Mouse (Mus musculus): ENCODE results near the gene Enpep. TPM values are rescaled to one million over a fixed set of nuclear protein-coding genes. Genes with fewer than 3 reads are reported as not detected.

Enpep gene
- 0.10 TPM for polyA plus RNA-seq (2012; fragmentation: generic; extraction: Trizol)

DNA sequence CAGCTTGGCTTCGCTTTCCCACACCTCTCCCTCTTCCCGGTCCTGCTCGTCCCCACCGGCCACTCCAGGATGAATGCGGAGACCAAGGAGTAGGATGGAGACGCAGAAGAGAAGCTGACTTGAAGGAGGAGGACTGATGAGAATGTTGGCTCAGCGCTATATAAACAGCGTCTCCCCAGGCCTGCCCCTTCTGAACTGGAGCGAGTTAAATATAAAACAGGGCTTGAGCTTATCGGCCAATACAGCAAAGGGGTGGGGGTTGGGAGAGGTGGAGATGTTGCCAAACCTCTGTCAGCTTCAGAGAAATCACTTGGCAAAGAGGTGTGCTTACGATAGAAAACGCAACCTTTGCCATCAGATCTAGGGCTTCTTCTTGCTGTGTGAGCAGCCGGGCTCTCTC is at the start of gene Enpep:
Gene Enpep (minus strand): TSS at position 135 of the 400 bp plus-strand sequence.
- Histone ChIP-seq H3K27me3 (ENCODE audit: control insufficient read depth, insufficient read depth, insufficient read length) (no peaks in the 10 kb centered on the region), H3ac (ENCODE audit: control insufficient read depth, insufficient read length) (no peak within 1 kb of the TSS), H3K79me2 (ENCODE audit: control insufficient read depth, insufficient read depth) (no peaks in the 10 kb centered on the region), H3K4me2 (ENCODE audit: low read depth) (peak within 1 kb of the TSS; percentile 44), H3K36me3 (ENCODE audit: control insufficient read depth, insufficient read depth) (no peaks in the 10 kb centered on the region), H3K4me3 (no peak within 1 kb of the TSS)
- TF ChIP-seq REST (IDR thresholded peaks at IDR 0.05; ENCODE audit: insufficient read depth, insufficient read length) (no peak), MYOG (IDR thresholded peaks at IDR 0.05; ENCODE audit: control insufficient read depth in 1 of 3, insufficient read depth in 1 of 3, insufficient read length in 2 of 3, low read depth in 2 of 3) (no peak), SRF (IDR thresholded peaks at IDR 0.05; ENCODE audit: control insufficient read depth, insufficient read length, low read depth) (no peak), POLR2AphosphoS2 (IDR thresholded peaks at IDR 0.05; ENCODE audit: insufficient read length, low read depth) (no peak), MYOD1 (IDR thresholded peaks at IDR 0.05; ENCODE audit: control insufficient read depth in 1 of 3, insufficient read length in 2 of 3, low read depth in 2 of 3) (no peak), POLR2A (IDR thresholded peaks at IDR 0.05; ENCODE audit: insufficient read length, low read depth) (no peak), USF1 (IDR thresholded peaks at IDR 0.05; ENCODE audit: low read depth) (no peak)

DNA sequence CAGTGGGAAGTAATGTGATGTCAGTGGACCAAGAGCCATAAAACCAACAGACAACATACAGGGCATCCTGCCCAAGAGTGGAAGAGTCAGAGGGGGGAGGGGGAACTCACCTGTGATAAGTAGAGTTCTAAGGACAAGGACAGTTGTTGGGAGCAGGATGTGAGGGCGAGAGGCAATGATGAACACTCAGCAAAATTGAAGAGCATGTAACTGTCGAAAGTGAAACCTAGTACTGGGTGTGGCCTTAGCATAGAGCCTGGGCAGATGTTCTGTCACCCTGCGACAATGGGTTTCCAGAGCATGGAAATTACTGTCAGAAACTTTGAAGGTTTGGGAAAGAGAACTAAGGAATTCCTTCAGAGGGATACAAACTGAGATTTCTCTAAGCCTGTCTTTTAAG is 46.6 kb upstream of the Enpep start:
- Histone ChIP-seq H3K27me3 (ENCODE audit: control insufficient read depth, insufficient read depth, insufficient read length) (no peaks in the 10 kb centered on the region), H3K4me2 (ENCODE audit: low read depth) (peak overlapping the region; percentile 38), H3ac (ENCODE audit: control insufficient read depth, insufficient read length) (no peak overlapping the region), H3K4me3 (no peak overlapping the region), H3K36me3 (ENCODE audit: control insufficient read depth, insufficient read depth) (no peaks in the 10 kb centered on the region), H3K79me2 (ENCODE audit: control insufficient read depth, insufficient read depth) (no peaks in the 10 kb centered on the region)
- no peak for TF ChIP-seq POLR2A (IDR thresholded peaks at IDR 0.05; ENCODE audit: insufficient read length, low read depth)
- no peak for TF ChIP-seq E2F4 (IDR thresholded peaks at IDR 0.05; ENCODE audit: insufficient read depth)
- TF ChIP-seq CEBPB (IDR thresholded peaks at IDR 0.05; ENCODE audit: insufficient read depth, poor library complexity, severe bottlenecking), result no peak
- no peak for TF ChIP-seq MYOD1 (IDR thresholded peaks at IDR 0.05; ENCODE audit: control insufficient read depth in 1 of 3, insufficient read length in 2 of 3, low read depth in 2 of 3)
- no peak for TF ChIP-seq MYOG (IDR thresholded peaks at IDR 0.05; ENCODE audit: control insufficient read depth in 1 of 3, insufficient read depth in 1 of 3, insufficient read length in 2 of 3, low read depth in 2 of 3)
- no peak for TF ChIP-seq POLR2AphosphoS2 (IDR thresholded peaks at IDR 0.05; ENCODE audit: insufficient read length, low read depth)
- TF ChIP-seq TCF3 (IDR thresholded peaks at IDR 0.05; ENCODE audit: insufficient read length, low read depth), result no peak
- TF ChIP-seq MAX (IDR thresholded peaks at IDR 0.05; ENCODE audit: low read depth), result no peak

- Histone ChIP-seq H3K27me3 (ENCODE audit: control insufficient read depth, insufficient read depth, insufficient read length) (no peaks in the 10 kb centered on the region), H3K36me3 (ENCODE audit: control insufficient read depth, insufficient read depth) (no peaks in the 10 kb centered on the region), H3K79me2 (ENCODE audit: control insufficient read depth, insufficient read depth) (no peaks in the 10 kb centered on the region), H3K4me3 (no peak overlapping the region), H3K4me2 (ENCODE audit: low read depth) (no peak overlapping the region), H3ac (ENCODE audit: control insufficient read depth, insufficient read length) (no peak overlapping the region)
- TF ChIP-seq POLR2AphosphoS2 (IDR thresholded peaks at IDR 0.05; ENCODE audit: insufficient read length, low read depth) (no peak), SRF (IDR thresholded peaks at IDR 0.05; ENCODE audit: control insufficient read depth, insufficient read length, low read depth) (no peak)
Measured at GRCm38 (mm10) chr3:129375087-129375486, 42.6 kb upstream of the Enpep start.

DNA sequence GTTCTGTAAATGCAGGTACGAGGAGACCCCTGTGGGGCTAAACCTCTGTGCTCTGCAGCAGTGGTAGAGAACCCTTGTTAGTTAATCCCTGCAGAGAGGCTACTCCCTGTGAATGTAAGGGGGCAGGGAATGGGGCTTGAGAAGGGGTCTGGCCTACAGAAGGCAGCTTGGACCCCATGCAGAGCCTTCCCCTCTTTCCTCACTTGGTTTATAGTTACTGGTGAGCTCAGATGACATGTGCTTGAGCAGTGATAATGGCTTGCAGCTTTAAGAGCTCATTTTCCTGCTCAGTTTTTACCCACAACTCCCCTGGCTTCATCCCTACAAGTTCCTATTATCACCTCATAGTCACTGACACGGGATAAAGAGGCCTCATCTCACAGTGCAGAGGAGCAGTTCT is 40.6 kb upstream of the Enpep start:
- no peak overlapping the region for H3K4me2 ChIP-seq (ENCODE audit: low read depth)
- H3K27me3 ChIP-seq (ENCODE audit: control insufficient read depth, insufficient read depth, insufficient read length), result no peaks in the 10 kb centered on the region
- TF ChIP-seq POLR2A (IDR thresholded peaks at IDR 0.05; ENCODE audit: insufficient read length, low read depth), result no peak
- no peak for TF ChIP-seq MYOG (IDR thresholded peaks at IDR 0.05; ENCODE audit: control insufficient read depth in 1 of 3, insufficient read depth in 1 of 3, insufficient read length in 2 of 3, low read depth in 2 of 3)
- no peak for TF ChIP-seq MYOD1 (IDR thresholded peaks at IDR 0.05; ENCODE audit: control insufficient read depth in 1 of 3, insufficient read length in 2 of 3, low read depth in 2 of 3)
- no peak for TF ChIP-seq SRF (IDR thresholded peaks at IDR 0.05; ENCODE audit: control insufficient read depth, insufficient read length, low read depth)
- no peak for TF ChIP-seq REST (IDR thresholded peaks at IDR 0.05; ENCODE audit: insufficient read depth, insufficient read length)
- TF ChIP-seq TCF3 (IDR thresholded peaks at IDR 0.05; ENCODE audit: insufficient read length, low read depth), result no peak
- no peak for TF ChIP-seq USF1 (IDR thresholded peaks at IDR 0.05; ENCODE audit: low read depth)
- no peak for TF ChIP-seq TCF12 (IDR thresholded peaks at IDR 0.05; ENCODE audit: insufficient read depth, poor library complexity, severe bottlenecking)
- no peak for TF ChIP-seq MAX (IDR thresholded peaks at IDR 0.05; ENCODE audit: low read depth)
- TF ChIP-seq CEBPB (IDR thresholded peaks at IDR 0.05; ENCODE audit: insufficient read depth, poor library complexity, severe bottlenecking), result no peak
- TF ChIP-seq POLR2AphosphoS2 (IDR thresholded peaks at IDR 0.05; ENCODE audit: insufficient read length, low read depth), result no peak
- no peak for TF ChIP-seq E2F4 (IDR thresholded peaks at IDR 0.05; ENCODE audit: insufficient read depth)
- no peak overlapping the region for H3K4me3 ChIP-seq
- H3ac ChIP-seq (ENCODE audit: control insufficient read depth, insufficient read length), result no peak overlapping the region
- no peaks in the 10 kb centered on the region for H3K36me3 ChIP-seq (ENCODE audit: control insufficient read depth, insufficient read depth)
- H3K79me2 ChIP-seq (ENCODE audit: control insufficient read depth, insufficient read depth), result no peaks in the 10 kb centered on the region

- H3K36me3 ChIP-seq (ENCODE audit: control insufficient read depth, insufficient read depth), result no peaks in the 10 kb centered on the region
- no peaks in the 10 kb centered on the region for H3K27me3 ChIP-seq (ENCODE audit: control insufficient read depth, insufficient read depth, insufficient read length)
- H3K79me2 ChIP-seq (ENCODE audit: control insufficient read depth, insufficient read depth), result no peaks in the 10 kb centered on the region
- TF ChIP-seq TCF3 (IDR thresholded peaks at IDR 0.05; ENCODE audit: insufficient read length, low read depth) (no peak), USF1 (IDR thresholded peaks at IDR 0.05; ENCODE audit: low read depth) (no peak), POLR2AphosphoS2 (IDR thresholded peaks at IDR 0.05; ENCODE audit: insufficient read length, low read depth) (no peak), MYOD1 (IDR thresholded peaks at IDR 0.05; ENCODE audit: control insufficient read depth in 1 of 3, insufficient read length in 2 of 3, low read depth in 2 of 3) (no peak), POLR2A (IDR thresholded peaks at IDR 0.05; ENCODE audit: insufficient read length, low read depth) (no peak), MYOG (IDR thresholded peaks at IDR 0.05; ENCODE audit: control insufficient read depth in 1 of 3, insufficient read depth in 1 of 3, insufficient read length in 2 of 3, low read depth in 2 of 3) (no peak), CEBPB (IDR thresholded peaks at IDR 0.05; ENCODE audit: insufficient read depth, poor library complexity, severe bottlenecking) (no peak), E2F4 (IDR thresholded peaks at IDR 0.05; ENCODE audit: insufficient read depth) (no peak), MAX (IDR thresholded peaks at IDR 0.05; ENCODE audit: low read depth) (no peak), REST (IDR thresholded peaks at IDR 0.05; ENCODE audit: insufficient read depth, insufficient read length) (no peak), TCF12 (IDR thresholded peaks at IDR 0.05; ENCODE audit: insufficient read depth, poor library complexity, severe bottlenecking) (no peak), SRF (IDR thresholded peaks at IDR 0.05; ENCODE audit: control insufficient read depth, insufficient read length, low read depth) (no peak)
- H3ac ChIP-seq (ENCODE audit: control insufficient read depth, insufficient read length), result no peak overlapping the region
- no peak overlapping the region for H3K4me3 ChIP-seq
- no peak overlapping the region for H3K4me2 ChIP-seq (ENCODE audit: low read depth)
Measured at GRCm38 (mm10) chr3:129369491-129369890, 37.0 kb upstream of the Enpep start.

Data from myocyte (in vitro differentiated cells).